Mouse (Mus musculus) stomach, embryonic 16.5 days (tissue): Measurements from ENCODE around the gene Adra2b. TPM values are rescaled to one million over a fixed set of nuclear protein-coding genes. Genes with fewer than 3 reads are reported as not detected.

Source experiments
- ATAC-seq: fragments of 200-750 bp; cut with Nextera tagmentation; 2 replicates; pipeline ENCODE4 v1.8.0; 2017; ENCODE audit warnings: moderate number of reproducible peaks, moderate TSS enrichment; ENCODE audit not compliant: insufficient read depth, low FRiP score
- H3K27ac ChIP-seq: fragments of 300-500 bp; sonication (generic); 2 replicates; pipeline ENCODE4 v1.5.1; 2014; ENCODE audit warnings: low read length
- H3K27me3 ChIP-seq: fragments of 300-500 bp; sonication (generic); 2 replicates; pipeline ENCODE4 v1.6.1; 2014; ENCODE audit warnings: low read length, control low read depth, mixed read lengths; ENCODE audit not compliant: control insufficient read depth, insufficient read depth
- H3K36me3 ChIP-seq: fragments of 300-500 bp; sonication (generic); 2 replicates; pipeline ENCODE4 v1.6.1; 2014; ENCODE audit warnings: low read length; ENCODE audit not compliant: control insufficient read depth, insufficient read depth
- H3K4me1 ChIP-seq: fragments of 300-500 bp; sonication (generic); 2 replicates; pipeline ENCODE4 v1.6.1; 2014; ENCODE audit warnings: low read length, control low read depth, mixed read lengths; ENCODE audit not compliant: control insufficient read depth, insufficient read depth
- H3K4me2 ChIP-seq: fragments of 300-500 bp; sonication (generic); 2 replicates; pipeline ENCODE4 v1.6.1; 2014; ENCODE audit warnings: low read depth, low read length, mixed read lengths
- H3K4me3 ChIP-seq: fragments of 300-500 bp; sonication (generic); replicated peaks from 2 replicates; pipeline ENCODE4 v1.5.1; 2014; ENCODE audit warnings: mild to moderate bottlenecking, low read length
- H3K9ac ChIP-seq: fragments of 300-500 bp; sonication (generic); 2 replicates; pipeline ENCODE4 v1.6.1; 2014; ENCODE audit warnings: low read length
- H3K9me3 ChIP-seq: fragments of 300-500 bp; sonication (generic); replicated peaks from 2 replicates; pipeline ENCODE4 v1.6.1; 2016; ENCODE audit warnings: low read length, control low read depth; ENCODE audit not compliant: control insufficient read depth
- WGBS: fragments of 180-500 bp; shearing (Covaris S2); extraction: QIAGEN DNeasy Blood & Tissue Kit; methylation state at CpG from one replicate; pipeline ENCODE4 v1.1.7; 2014; 5-methylcytosine and 5-hydroxymethylcytosine counted together
- polyA plus RNA-seq: library from polyadenylated mRNA; unstranded; fragments of >200 nt; fragmentation: Nextera tagmentation; extraction: Ambion mirVana; gene quantifications from 2 replicates; pipeline ENCODE4 v1.2.1, GENCODE M21; 2015

Adra2b gene
- polyA plus RNA-seq, 1 experiment from 2014 or later, result 3.6 TPM

- ATAC-seq, result no peak
- Histone ChIP-seq H3K9me3 (no peaks in the 10 kb centered on the region), H3K4me3 (no peak overlapping the region), H3K9ac (no peak overlapping the region), H3K36me3 (no peaks in the 10 kb centered on the region), H3K4me2 (no peak overlapping the region), H3K27ac (no peak overlapping the region), H3K4me1 (no peaks in the 10 kb centered on the region), H3K27me3 (no peaks in the 10 kb centered on the region)
- WGBS, result 54% methylated on average over 7 of the region's 7 CpGs
These were observed 38.6 kb upstream of the Adra2b start for GRCm38 (mm10) chr2:127324456-127324855.

- Histone ChIP-seq H3K27me3 (no peaks in the 10 kb centered on the region), H3K9ac (no peak overlapping the region), H3K36me3 (no peaks in the 10 kb centered on the region), H3K27ac (no peak overlapping the region), H3K4me2 (no peak overlapping the region), H3K4me3 (no peak overlapping the region), H3K9me3 (no peaks in the 10 kb centered on the region), H3K4me1 (no peaks in the 10 kb centered on the region)
- peak; percentile 26; the same call in 1 of the 2 replicates for ATAC-seq
- WGBS, result 65% methylated on average over 12 of the region's 12 CpGs
These were observed 34.7 kb upstream of the Adra2b start for GRCm38 (mm10) chr2:127328090-127328851.

DNA sequence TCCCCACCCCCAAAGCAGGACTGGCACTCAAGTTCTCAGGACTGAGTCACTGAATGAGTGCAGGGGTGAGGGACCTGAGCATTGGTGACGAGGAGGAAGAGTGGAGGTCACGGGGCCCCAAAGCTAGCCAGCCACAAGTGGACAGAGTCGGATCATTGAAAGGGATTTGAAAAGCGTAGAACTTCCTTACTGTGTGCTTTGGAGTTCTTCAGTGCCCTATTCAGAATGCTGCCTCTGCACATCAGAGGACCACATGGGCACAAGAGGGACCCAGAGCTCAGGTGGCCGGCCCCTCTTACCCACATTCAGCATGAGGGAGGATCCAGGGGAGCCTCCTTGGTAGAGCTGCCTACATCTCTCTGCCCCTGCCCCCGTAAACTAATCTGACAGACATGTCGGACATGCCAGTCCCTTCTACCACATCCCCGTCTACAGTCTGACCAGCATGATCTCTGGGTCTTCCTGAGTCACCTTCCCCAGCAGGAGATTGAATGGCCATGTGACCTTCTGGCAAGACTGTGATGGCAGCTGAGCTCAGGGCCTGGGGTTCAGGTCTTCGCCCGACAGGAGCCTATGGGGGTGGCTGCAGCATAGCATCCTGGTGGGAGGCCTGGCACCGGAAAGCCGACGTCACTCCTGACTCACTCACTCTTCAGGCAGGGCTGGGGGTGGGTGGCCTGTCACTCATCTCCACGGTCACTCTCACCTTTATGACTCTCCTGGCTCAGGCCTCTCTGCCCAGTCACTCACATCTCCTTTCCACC lies 30.0 kb upstream of the Adra2b start:
- Histone ChIP-seq H3K9ac (no peak overlapping the region), H3K4me1 (peaks cover 4% of the 10 kb centered on the region; the same call in 1 of the 2 replicates), H3K27me3 (peaks cover 20% of the 10 kb centered on the region), H3K4me2 (no peak overlapping the region), H3K9me3 (no peaks in the 10 kb centered on the region), H3K4me3 (no peak overlapping the region), H3K27ac (no peak overlapping the region), H3K36me3 (no peaks in the 10 kb centered on the region)
- ATAC-seq, result no peak
- WGBS, result 79% methylated on average over 14 of the region's 14 CpGs

DNA sequence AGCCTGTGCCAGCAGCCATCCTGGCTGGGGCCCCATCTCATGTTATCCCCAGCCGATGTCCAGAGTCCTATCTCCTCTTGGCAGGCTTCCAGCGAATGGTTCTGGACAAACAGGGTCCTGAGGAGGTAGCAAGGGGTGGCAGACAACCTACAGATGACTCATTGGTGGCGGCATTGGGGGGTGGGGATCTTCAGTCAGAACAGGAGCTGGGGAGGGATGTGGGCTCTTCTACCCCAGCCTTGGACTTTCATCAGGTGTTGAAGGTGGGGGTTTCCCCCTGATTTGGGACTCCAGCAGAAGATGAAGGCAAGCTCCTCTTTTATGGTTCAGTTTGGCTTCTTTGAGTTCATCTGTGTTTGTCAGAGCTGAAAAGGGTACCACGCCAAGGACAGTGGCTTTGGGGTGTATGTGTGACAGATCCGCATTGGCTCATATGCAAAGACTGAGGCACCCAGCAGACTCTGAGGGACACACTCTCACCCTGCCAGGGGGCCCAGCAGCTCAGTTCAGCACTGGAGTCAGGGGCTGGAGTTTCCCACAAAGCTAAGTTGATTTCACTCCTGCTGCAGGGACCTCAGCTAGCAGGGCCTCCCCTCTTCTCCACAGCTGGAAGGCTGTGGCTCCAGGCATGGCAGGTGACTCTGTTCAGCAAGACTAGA lies 28.9 kb upstream of the Adra2b start:
- H3K9ac ChIP-seq, result no peak overlapping the region
- H3K27ac ChIP-seq, result no peak overlapping the region
- no peak for ATAC-seq
- H3K9me3 ChIP-seq, result no peaks in the 10 kb centered on the region
- H3K4me1 ChIP-seq, result peaks cover 4% of the 10 kb centered on the region; the same call in 1 of the 2 replicates
- H3K4me2 ChIP-seq, result no peak overlapping the region
- WGBS, result 60% methylated on average over 5 of the region's 5 CpGs
- peaks cover 20% of the 10 kb centered on the region for H3K27me3 ChIP-seq
- H3K4me3 ChIP-seq, result no peak overlapping the region
- no peaks in the 10 kb centered on the region for H3K36me3 ChIP-seq

DNA sequence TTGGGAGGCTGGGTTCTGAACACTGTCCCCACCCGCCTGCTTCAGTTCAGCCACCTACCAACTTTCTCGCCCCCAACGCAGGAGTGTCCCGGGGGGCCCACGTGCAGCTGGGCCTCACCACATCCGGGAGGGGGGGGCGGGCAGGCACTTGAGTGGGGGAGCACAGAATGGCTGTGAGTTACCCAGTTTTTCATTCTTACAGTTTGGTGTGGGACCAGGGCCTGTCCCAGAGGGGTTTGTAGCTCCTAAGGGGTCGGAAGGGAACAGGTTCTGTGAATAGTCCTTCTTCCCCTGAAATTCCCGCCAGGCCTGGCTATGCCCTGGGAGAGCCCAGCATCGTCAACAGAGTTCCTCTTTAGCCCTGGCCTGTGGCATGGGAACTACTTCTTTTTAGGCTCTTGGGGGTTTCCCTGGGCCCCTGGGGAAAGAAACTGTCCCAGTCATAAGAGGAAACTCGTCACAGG lies 27.9 kb upstream of the Adra2b start:
- Histone ChIP-seq H3K27me3 (peaks cover 20% of the 10 kb centered on the region), H3K4me2 (peak overlapping the region; percentile 93), H3K36me3 (no peaks in the 10 kb centered on the region), H3K4me3 (no peak overlapping the region), H3K9me3 (no peaks in the 10 kb centered on the region), H3K9ac (no peak overlapping the region), H3K27ac (no peak overlapping the region), H3K4me1 (peaks cover 4% of the 10 kb centered on the region; the same call in 1 of the 2 replicates)
- no peak for ATAC-seq
- WGBS, result 44% methylated on average over 11 of the region's 11 CpGs

GRCm38 (mm10) chr2:127335767-127336496 lies 27.1 kb upstream of the Adra2b start, which contains the start of gene Dusp2:
Dusp2 (plus strand) TSS chr2:127336159.
- 1% methylated on average over 70 of the region's 76 CpGs for WGBS
- H3K4me2 ChIP-seq, result peak within 1 kb of the TSS; percentile 93
- peak within 1 kb of the TSS; percentile 58 for H3K4me3 ChIP-seq
- H3K9me3 ChIP-seq, result no peaks in the 10 kb centered on the region
- H3K9ac ChIP-seq, result peak within 1 kb of the TSS; percentile 70
- no peak within 1 kb of the TSS; the same call in 1 of the 2 replicates for H3K27ac ChIP-seq
- ATAC-seq, result peak; percentile 84
- no peaks in the 10 kb centered on the region for H3K36me3 ChIP-seq
- H3K4me1 ChIP-seq, result peaks cover 4% of the 10 kb centered on the region; the same call in 1 of the 2 replicates
- peaks cover 20% of the 10 kb centered on the region for H3K27me3 ChIP-seq

DNA sequence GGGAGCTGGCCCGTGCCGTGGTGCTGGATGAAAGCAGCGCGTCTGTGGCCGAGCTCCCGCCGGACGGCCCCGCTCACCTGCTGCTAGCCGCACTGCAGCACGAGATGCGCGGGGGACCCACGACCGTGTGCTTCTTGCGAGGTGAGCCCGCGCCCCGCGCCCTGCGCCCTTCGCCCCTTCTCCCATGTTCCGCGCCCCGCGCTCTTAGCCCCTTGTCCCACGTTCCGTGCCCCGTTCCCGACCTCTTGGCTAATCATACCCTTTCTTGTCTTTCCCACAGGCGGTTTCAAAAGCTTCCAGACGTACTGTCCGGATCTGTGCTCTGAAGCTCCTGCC lies 26.5 kb upstream of the Adra2b start:
- Histone ChIP-seq H3K27me3 (peaks cover 20% of the 10 kb centered on the region), H3K4me2 (peak overlapping the region; percentile 93), H3K27ac (no peak overlapping the region; the same call in 1 of the 2 replicates), H3K36me3 (no peaks in the 10 kb centered on the region), H3K9me3 (no peaks in the 10 kb centered on the region), H3K4me3 (peak overlapping the region; percentile 58), H3K9ac (peak overlapping the region; percentile 70), H3K4me1 (peaks cover 4% of the 10 kb centered on the region; the same call in 1 of the 2 replicates)
- WGBS, result 3% methylated on average over 31 of the region's 33 CpGs
- ATAC-seq, result no peak

- Histone ChIP-seq H3K9me3 (no peaks in the 10 kb centered on the region), H3K27ac (no peak overlapping the region), H3K4me3 (peak overlapping the region; percentile 58), H3K27me3 (peaks cover 20% of the 10 kb centered on the region), H3K9ac (peak overlapping the region; percentile 70; the same call in 1 of the 2 replicates), H3K4me2 (peak overlapping the region; percentile 93), H3K36me3 (no peaks in the 10 kb centered on the region), H3K4me1 (peaks cover 4% of the 10 kb centered on the region; the same call in 1 of the 2 replicates)
- WGBS, result 47% methylated on average over 5 of the region's 5 CpGs
- ATAC-seq, result no peak
These were observed 26.1 kb upstream of the Adra2b start for GRCm38 (mm10) chr2:127336885-127337284.
